Mouse (Mus musculus) urinary bladder, postnatal 36 days (tissue): ENCODE measurements at regions not wholly inside any gene's neighbourhood (a gene's known extent, or its start where the extent isn't known, plus 50 kb on each side); places are given as distances from the start of the nearest gene placed in this dataset.

ENCODE experiments used
- DNase-seq, 2 experiments: peaks; one replicate each; pipeline ENCODE4 v3.0.0; 2022; ENCODE audit warnings: low spot score in 2 of 2, mixed read lengths in 1 of 2

GRCm38 (mm10) chr2:78972288-78973117 lies 104.6 kb downstream of the Ube2e3 start:
- no peak for DNase-seq

GRCm38 (mm10) chr2:78973811-78974210 lies 105.9 kb downstream of the Ube2e3 start:
- DNase-seq: no peak

GRCm38 (mm10) chr2:78974683-78975392 lies 106.9 kb downstream of the Ube2e3 start:
- DNase-seq: no peak

- DNase-seq: no peak
Measured at GRCm38 (mm10) chr2:78975393-78975774, 107.5 kb downstream of the Ube2e3 start.

GRCm38 (mm10) chr2:78976084-78976483 lies 108.2 kb downstream of the Ube2e3 start:
- no peak for DNase-seq

GRCm38 (mm10) chr2:78977632-78978397 lies 109.9 kb downstream of the Ube2e3 start:
- DNase-seq: no peak

- DNase-seq: no peak
Measured at GRCm38 (mm10) chr2:78980019-78980418, 112.1 kb downstream of the Ube2e3 start.

GRCm38 (mm10) chr2:78980661-78981229 lies 112.8 kb downstream of the Ube2e3 start:
- no peak for DNase-seq

GRCm38 (mm10) chr2:78983347-78983746 lies 115.4 kb downstream of the Ube2e3 start:
- no peak for DNase-seq

- no peak for DNase-seq
Measured at GRCm38 (mm10) chr2:78983944-78984498, 116.1 kb downstream of the Ube2e3 start.

- no peak for DNase-seq
Measured at GRCm38 (mm10) chr2:78986984-78987383, 119.1 kb downstream of the Ube2e3 start.

GRCm38 (mm10) chr2:78987388-78987787 lies 119.5 kb downstream of the Ube2e3 start:
- no peak for DNase-seq

GRCm38 (mm10) chr2:78988224-78988623 lies 120.3 kb downstream of the Ube2e3 start:
- DNase-seq: no peak

GRCm38 (mm10) chr2:78994800-78995555 lies 127.1 kb downstream of the Ube2e3 start:
- no peak for DNase-seq

- DNase-seq: no peak
Measured at GRCm38 (mm10) chr2:78998637-78999036, 130.7 kb downstream of the Ube2e3 start.

- DNase-seq: no peak
Measured at GRCm38 (mm10) chr2:78999410-78999809, 131.5 kb downstream of the Ube2e3 start.

- DNase-seq: no peak
Measured at GRCm38 (mm10) chr2:79004862-79005261, 136.9 kb downstream of the Ube2e3 start.

- no peak for DNase-seq
Measured at GRCm38 (mm10) chr2:79008642-79009041, 140.7 kb downstream of the Ube2e3 start.

- DNase-seq: no peak
Measured at GRCm38 (mm10) chr2:79009791-79010190, 141.9 kb downstream of the Ube2e3 start.

GRCm38 (mm10) chr2:79010273-79010672 lies 142.3 kb downstream of the Ube2e3 start:
- no peak for DNase-seq
